Mouse (Mus musculus) midbrain, embryonic 13.5 days (tissue): ENCODE results near the gene Gm11037. TPM values are rescaled to one million over a fixed set of nuclear protein-coding genes. Genes with fewer than 3 reads are reported as not detected.

Experiments used
- ATAC-seq: fragments of 200-750 bp; cut with Nextera tagmentation; 2 replicates; pipeline ENCODE4 v1.8.0; 2017; ENCODE audit warnings: mild to moderate bottlenecking, moderate TSS enrichment, moderate library complexity
- H3K27ac ChIP-seq: fragments of 300-500 bp; sonication (generic); 2 replicates; pipeline ENCODE4 v1.5.1; 2015; ENCODE audit warnings: inconsistent platforms, mild to moderate bottlenecking, moderate library complexity
- H3K27me3 ChIP-seq: fragments of 300-500 bp; sonication (generic); 2 replicates; pipeline ENCODE4 v1.6.1; 2015; ENCODE audit warnings: mild to moderate bottlenecking, inconsistent platforms
- H3K36me3 ChIP-seq: fragments of 300-500 bp; sonication (generic); 2 replicates; pipeline ENCODE4 v1.6.1; 2015; ENCODE audit warnings: mild to moderate bottlenecking, inconsistent platforms
- H3K4me1 ChIP-seq: fragments of 300-500 bp; sonication (generic); replicated peaks from 2 replicates; pipeline ENCODE4 v1.6.1; 2015; ENCODE audit warnings: inconsistent platforms
- H3K4me2 ChIP-seq: fragments of 300-500 bp; sonication (generic); replicated peaks from 2 replicates; pipeline ENCODE4 v1.6.1; 2015; ENCODE audit warnings: moderate library complexity, mild to moderate bottlenecking, inconsistent platforms
- H3K4me3 ChIP-seq: fragments of 300-500 bp; sonication (generic); replicated peaks from 2 replicates; pipeline ENCODE4 v1.5.1; 2015; ENCODE audit warnings: mild to moderate bottlenecking, inconsistent platforms
- H3K9ac ChIP-seq: fragments of 300-500 bp; sonication (generic); replicated peaks from 2 replicates; pipeline ENCODE4 v1.6.1; 2015; ENCODE audit warnings: mild to moderate bottlenecking, inconsistent platforms
- H3K9me3 ChIP-seq: fragments of 300-500 bp; sonication (generic); 2 replicates; pipeline ENCODE4 v1.6.1; 2016; ENCODE audit warnings: mild to moderate bottlenecking, inconsistent platforms
- WGBS: fragments of 180-500 bp; shearing (Covaris S2); methylation state at CpG from one replicate; pipeline ENCODE4 v1.1.7; 2015; 5-methylcytosine and 5-hydroxymethylcytosine counted together
- polyA plus RNA-seq: library from polyadenylated mRNA; unstranded; fragments of >200 nt; fragmentation: Nextera tagmentation; extraction: Ambion mirVana; gene quantifications from 2 replicates; pipeline ENCODE4 v1.2.1, GENCODE M21; 2015

Gm11037 gene
- polyA plus RNA-seq, 1 experiment from 2014 or later, result not detected

- no peak for ATAC-seq
- Histone ChIP-seq H3K4me3 (no peak overlapping the region), H3K36me3 (no peaks in the 10 kb centered on the region), H3K9me3 (no peaks in the 10 kb centered on the region), H3K27me3 (no peaks in the 10 kb centered on the region), H3K27ac (no peak overlapping the region), H3K9ac (no peak overlapping the region), H3K4me1 (peaks cover 5% of the 10 kb centered on the region), H3K4me2 (no peak overlapping the region)
- WGBS, result 85% methylated on average over 10 of the region's 10 CpGs
Measured at GRCm38 (mm10) chr2:131132111-131132888, 997 bp upstream of the Gm11037 start.

- no peaks in the 10 kb centered on the region for H3K9me3 ChIP-seq
- ATAC-seq, result no peak
- no peaks in the 10 kb centered on the region for H3K36me3 ChIP-seq
- H3K4me3 ChIP-seq, result no peak overlapping the region
- H3K27me3 ChIP-seq, result no peaks in the 10 kb centered on the region
- H3K4me2 ChIP-seq, result no peak overlapping the region
- no peaks in the 10 kb centered on the region for H3K4me1 ChIP-seq
- H3K9ac ChIP-seq, result 0 out of 2 replicates have a peak overlapping the region, but pooled peaks have one; percentile 6
- WGBS, result 72% methylated on average over 1 of the region's 1 CpGs
- no peak overlapping the region for H3K27ac ChIP-seq
Measured at GRCm38 (mm10) chr2:131134381-131134780, 1.1 kb downstream of the Gm11037 start.

GRCm38 (mm10) chr2:131134826-131135400, 1.6 kb downstream of the Gm11037 start:
- no peaks in the 10 kb centered on the region for H3K36me3 ChIP-seq
- no peaks in the 10 kb centered on the region for H3K4me1 ChIP-seq
- no peak overlapping the region for H3K27ac ChIP-seq
- no peaks in the 10 kb centered on the region for H3K27me3 ChIP-seq
- no peak for ATAC-seq
- H3K9me3 ChIP-seq, result no peaks in the 10 kb centered on the region
- H3K9ac ChIP-seq, result no peak overlapping the region
- H3K4me2 ChIP-seq, result no peak overlapping the region
- H3K4me3 ChIP-seq, result no peak overlapping the region
- WGBS, result 83% methylated on average over 8 of the region's 8 CpGs

- Histone ChIP-seq H3K27ac (no peak overlapping the region), H3K9ac (no peak overlapping the region), H3K4me3 (no peak overlapping the region), H3K4me2 (no peak overlapping the region), H3K9me3 (no peaks in the 10 kb centered on the region), H3K4me1 (no peaks in the 10 kb centered on the region), H3K36me3 (no peaks in the 10 kb centered on the region), H3K27me3 (no peaks in the 10 kb centered on the region)
- ATAC-seq, result no peak
- 80% methylated on average over 11 of the region's 11 CpGs for WGBS
Measured at GRCm38 (mm10) chr2:131135521-131136139, 2.3 kb downstream of the Gm11037 start.

- no peaks in the 10 kb centered on the region for H3K9me3 ChIP-seq
- no peak overlapping the region for H3K4me2 ChIP-seq
- no peak for ATAC-seq
- H3K27ac ChIP-seq, result no peak overlapping the region
- H3K27me3 ChIP-seq, result no peaks in the 10 kb centered on the region
- H3K4me3 ChIP-seq, result no peak overlapping the region
- WGBS, result 79% methylated on average over 4 of the region's 4 CpGs
- H3K9ac ChIP-seq, result no peak overlapping the region
- H3K4me1 ChIP-seq, result peaks cover 5% of the 10 kb centered on the region
- H3K36me3 ChIP-seq, result peaks cover 2% of the 10 kb centered on the region
Measured at GRCm38 (mm10) chr2:131138296-131138695, 5.0 kb downstream of the Gm11037 start.

GRCm38 (mm10) chr2:131138760-131139159, 5.5 kb downstream of the Gm11037 start:
- Histone ChIP-seq H3K27ac (no peak overlapping the region), H3K27me3 (no peaks in the 10 kb centered on the region), H3K4me1 (peaks cover 5% of the 10 kb centered on the region), H3K36me3 (peaks cover 7% of the 10 kb centered on the region), H3K9ac (no peak overlapping the region), H3K4me2 (no peak overlapping the region), H3K9me3 (no peaks in the 10 kb centered on the region), H3K4me3 (no peak overlapping the region)
- no peak for ATAC-seq
- WGBS, result 86% methylated on average over 7 of the region's 7 CpGs

- no peak overlapping the region for H3K4me2 ChIP-seq
- H3K27ac ChIP-seq, result no peak overlapping the region
- WGBS, result 93% methylated on average over 5 of the region's 5 CpGs
- no peak overlapping the region for H3K9ac ChIP-seq
- no peak for ATAC-seq
- peaks cover 9% of the 10 kb centered on the region for H3K36me3 ChIP-seq
- H3K4me3 ChIP-seq, result no peak overlapping the region
- H3K4me1 ChIP-seq, result peaks cover 5% of the 10 kb centered on the region
- no peaks in the 10 kb centered on the region for H3K9me3 ChIP-seq
- H3K27me3 ChIP-seq, result no peaks in the 10 kb centered on the region
Measured at GRCm38 (mm10) chr2:131139287-131139686, 6.0 kb downstream of the Gm11037 start.

- Histone ChIP-seq H3K36me3 (peaks cover 16% of the 10 kb centered on the region), H3K27me3 (no peaks in the 10 kb centered on the region), H3K4me3 (no peak overlapping the region), H3K27ac (no peak overlapping the region), H3K9me3 (no peaks in the 10 kb centered on the region), H3K4me1 (peaks cover 5% of the 10 kb centered on the region), H3K4me2 (no peak overlapping the region), H3K9ac (no peak overlapping the region)
- no peak for ATAC-seq
- WGBS, result 70% methylated on average over 5 of the region's 5 CpGs
Measured at GRCm38 (mm10) chr2:131139886-131140532, 6.7 kb downstream of the Gm11037 start.

- H3K9me3 ChIP-seq, result no peaks in the 10 kb centered on the region
- 85% methylated on average over 5 of the region's 5 CpGs for WGBS
- no peak overlapping the region for H3K4me3 ChIP-seq
- no peak for ATAC-seq
- H3K36me3 ChIP-seq, result peaks cover 21% of the 10 kb centered on the region
- H3K27me3 ChIP-seq, result no peaks in the 10 kb centered on the region
- no peak overlapping the region for H3K4me2 ChIP-seq
- H3K4me1 ChIP-seq, result peaks cover 5% of the 10 kb centered on the region
- H3K9ac ChIP-seq, result no peak overlapping the region
- H3K27ac ChIP-seq, result no peak overlapping the region
Measured at GRCm38 (mm10) chr2:131140533-131140905, 7.2 kb downstream of the Gm11037 start.

GRCm38 (mm10) chr2:131141336-131141986, 8.2 kb downstream of the Gm11037 start:
- 92% methylated on average over 8 of the region's 8 CpGs for WGBS
- Histone ChIP-seq H3K4me2 (no peak overlapping the region), H3K36me3 (peaks cover 31% of the 10 kb centered on the region), H3K9ac (no peak overlapping the region), H3K9me3 (no peaks in the 10 kb centered on the region), H3K4me1 (peaks cover 5% of the 10 kb centered on the region), H3K27me3 (no peaks in the 10 kb centered on the region), H3K4me3 (no peak overlapping the region), H3K27ac (no peak overlapping the region)
- ATAC-seq, result no peak

GRCm38 (mm10) chr2:131142592-131142991, 9.3 kb downstream of the Gm11037 start:
- H3K27me3 ChIP-seq, result no peaks in the 10 kb centered on the region
- WGBS, result 30% methylated on average over 18 of the region's 18 CpGs
- no peak overlapping the region for H3K4me3 ChIP-seq
- peak; percentile 57 for ATAC-seq
- no peak overlapping the region for H3K27ac ChIP-seq
- no peak overlapping the region for H3K9ac ChIP-seq
- H3K36me3 ChIP-seq, result peaks cover 42% of the 10 kb centered on the region
- peaks cover 5% of the 10 kb centered on the region for H3K4me1 ChIP-seq
- no peak overlapping the region for H3K4me2 ChIP-seq
- no peaks in the 10 kb centered on the region for H3K9me3 ChIP-seq
